Mouse (Mus musculus) induced T-regulatory cell, adult 2 months (primary cell): Measurements from ENCODE around the gene Psmc4.

Experiments
- DNase-seq: peaks from one replicate; pipeline ENCODE4 v3.0.0-alpha.2; 2012; ENCODE audit warnings: low read depth

Psmc4 gene

DNA sequence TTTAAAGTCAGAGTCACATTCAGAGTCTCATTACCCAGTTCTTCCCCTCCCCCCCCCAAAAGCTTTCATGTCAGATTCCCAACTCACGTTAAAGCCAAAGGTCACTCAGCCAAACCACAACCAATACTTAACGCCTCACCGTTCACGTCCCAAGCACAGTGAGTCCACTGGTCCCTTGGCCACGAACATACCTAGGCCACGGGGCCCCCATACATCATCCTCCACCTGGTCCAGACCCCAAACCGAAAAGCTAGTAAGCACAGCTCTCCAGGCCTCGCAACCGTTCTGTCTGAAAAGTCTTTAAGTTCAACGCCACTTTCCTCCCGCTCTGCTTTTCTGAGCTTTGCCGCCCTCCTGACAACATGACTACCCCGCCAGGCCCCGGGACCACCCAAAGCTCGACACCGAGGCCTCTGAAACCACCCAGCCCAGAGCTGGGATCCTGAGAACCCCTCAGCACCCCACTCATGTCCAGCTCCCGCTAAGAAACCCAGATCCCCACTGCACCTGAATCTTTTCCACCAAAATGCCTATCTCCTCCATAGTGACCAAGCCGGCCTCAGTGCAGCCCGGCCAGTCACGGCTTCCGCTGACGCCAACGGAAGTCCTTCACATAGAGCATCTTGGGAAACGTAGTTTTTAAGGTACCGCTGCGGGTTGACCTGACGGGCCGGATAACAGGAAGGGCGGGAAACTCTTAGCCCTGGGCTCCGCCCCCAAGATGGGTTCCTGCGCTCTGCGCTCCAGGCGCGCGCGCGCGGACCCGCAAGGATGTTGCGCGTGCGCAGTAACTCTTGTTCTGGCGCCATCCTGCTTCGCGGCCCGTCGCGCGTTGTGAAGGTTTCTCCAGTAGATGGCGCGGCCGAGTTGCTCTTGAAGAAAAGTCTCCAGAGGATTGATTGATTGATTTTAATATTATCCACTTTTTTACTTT lies at the start of gene Psmc4:
Gene Psmc4, minus strand, starts transcription at position 626 of the 934 bp plus-strand sequence.
- peak; percentile 100 for DNase-seq

GRCm38 (mm10) chr7:28099101-28099500 lies 49.2 kb upstream of the Psmc4 start:
- DNase-seq: no peak

- no peak for DNase-seq
Measured at GRCm38 (mm10) chr7:28093541-28093940, 43.6 kb upstream of the Psmc4 start.

GRCm38 (mm10) chr7:28086236-28086635 lies 36.3 kb upstream of the Psmc4 start:
- DNase-seq: no peak

- DNase-seq: no peak
Measured at GRCm38 (mm10) chr7:28084215-28084614, 34.3 kb upstream of the Psmc4 start.

GRCm38 (mm10) chr7:28070531-28071298 lies 20.8 kb upstream of the Psmc4 start, which contains the start of gene Fcgbp:
Gene Fcgbp (plus strand): TSS chr7:28071236.
- DNase-seq: no peak

- no peak for DNase-seq
Measured at GRCm38 (mm10) chr7:28069546-28070172, 19.8 kb upstream of the Psmc4 start.

- no peak for DNase-seq
Measured at GRCm38 (mm10) chr7:28068661-28069060, 18.8 kb upstream of the Psmc4 start.

DNA sequence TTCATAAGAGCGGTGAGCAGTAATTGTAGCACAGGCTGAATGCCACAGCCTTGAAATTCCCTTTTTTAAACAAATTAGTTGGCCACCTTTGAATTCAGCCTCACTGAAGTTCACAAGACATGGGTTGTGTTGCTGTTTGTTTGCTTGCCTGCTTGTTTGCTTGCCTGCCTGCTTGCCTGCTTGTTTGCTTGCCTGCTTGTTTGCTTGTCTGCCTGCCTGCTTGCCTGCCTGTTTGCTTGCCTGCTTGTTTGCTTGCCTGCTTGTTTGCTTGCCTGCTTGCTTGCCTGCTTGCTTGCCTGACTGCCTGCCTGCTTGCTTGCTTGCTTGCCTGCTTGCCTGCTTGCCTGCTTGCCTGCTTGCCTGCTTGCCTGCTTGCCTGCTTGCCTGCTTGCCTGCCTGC lies 10.1 kb upstream of the Psmc4 start:
- DNase-seq: no peak

DNA sequence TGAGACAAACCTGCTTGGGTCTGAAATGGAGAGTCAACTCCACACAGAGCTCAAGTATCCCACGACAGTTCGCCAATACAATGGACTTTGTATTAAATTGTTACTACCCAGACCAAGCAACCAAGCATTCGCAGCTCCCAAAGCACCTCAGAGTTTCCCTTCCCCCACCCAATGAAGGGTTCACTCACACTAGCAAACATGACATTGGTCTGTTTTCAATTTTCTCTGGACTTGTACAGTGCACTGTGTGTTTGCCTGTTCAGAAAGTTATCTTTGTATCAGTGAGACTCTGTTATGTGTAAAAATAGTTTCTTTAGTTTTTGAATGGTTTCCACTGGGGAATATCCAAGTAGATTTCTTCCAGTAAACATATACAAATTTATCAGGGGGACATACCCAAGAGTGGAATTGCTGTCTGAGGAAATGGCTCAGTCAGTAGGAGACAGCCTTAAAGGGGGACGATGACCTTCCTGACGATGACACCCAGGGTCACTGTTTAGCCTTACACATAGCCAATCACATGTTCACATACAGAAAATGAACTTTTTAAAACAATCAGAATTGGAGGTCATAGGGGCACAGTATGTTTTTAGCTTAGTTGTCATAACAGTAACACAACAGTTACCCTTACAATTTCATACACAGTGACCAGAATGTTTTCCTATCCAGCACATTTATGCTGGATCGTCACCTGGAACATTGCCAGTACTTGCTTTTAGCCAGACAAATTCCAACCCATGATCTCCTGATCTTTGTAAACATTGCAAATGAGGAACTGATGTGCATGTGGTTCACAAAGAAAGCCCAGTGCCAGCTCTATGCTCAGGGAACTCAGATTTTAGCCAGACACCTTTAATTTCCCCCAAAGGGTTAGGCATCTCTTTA lies 3.4 kb upstream of the Psmc4 start:
- no peak for DNase-seq

DNA sequence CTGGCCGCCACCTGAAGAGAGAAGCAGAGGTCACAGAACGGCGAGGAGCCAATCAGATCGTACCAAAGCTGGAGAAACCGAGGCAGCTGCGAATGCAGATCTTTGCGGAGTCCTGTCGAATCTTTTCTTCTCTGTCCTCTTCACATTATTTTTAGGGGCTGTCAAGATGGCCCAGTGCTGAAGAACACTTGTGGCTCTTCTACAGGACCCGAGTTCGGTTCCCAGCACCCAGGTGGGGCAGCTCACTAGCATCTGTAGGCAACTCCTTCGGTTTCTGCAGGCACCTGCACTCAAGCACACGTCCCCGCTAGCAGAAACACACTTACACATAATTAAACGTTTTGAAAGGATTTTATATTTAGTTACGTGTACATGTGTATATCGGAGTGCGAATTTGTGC lies 683 bp upstream of the Psmc4 start:
- DNase-seq: no peak

- DNase-seq: no peak
Measured at GRCm38 (mm10) chr7:28044524-28044923, 5.4 kb downstream of the Psmc4 start.

- no peak for DNase-seq
Measured at GRCm38 (mm10) chr7:28014445-28014810, 35.5 kb downstream of the Psmc4 start.

DNA sequence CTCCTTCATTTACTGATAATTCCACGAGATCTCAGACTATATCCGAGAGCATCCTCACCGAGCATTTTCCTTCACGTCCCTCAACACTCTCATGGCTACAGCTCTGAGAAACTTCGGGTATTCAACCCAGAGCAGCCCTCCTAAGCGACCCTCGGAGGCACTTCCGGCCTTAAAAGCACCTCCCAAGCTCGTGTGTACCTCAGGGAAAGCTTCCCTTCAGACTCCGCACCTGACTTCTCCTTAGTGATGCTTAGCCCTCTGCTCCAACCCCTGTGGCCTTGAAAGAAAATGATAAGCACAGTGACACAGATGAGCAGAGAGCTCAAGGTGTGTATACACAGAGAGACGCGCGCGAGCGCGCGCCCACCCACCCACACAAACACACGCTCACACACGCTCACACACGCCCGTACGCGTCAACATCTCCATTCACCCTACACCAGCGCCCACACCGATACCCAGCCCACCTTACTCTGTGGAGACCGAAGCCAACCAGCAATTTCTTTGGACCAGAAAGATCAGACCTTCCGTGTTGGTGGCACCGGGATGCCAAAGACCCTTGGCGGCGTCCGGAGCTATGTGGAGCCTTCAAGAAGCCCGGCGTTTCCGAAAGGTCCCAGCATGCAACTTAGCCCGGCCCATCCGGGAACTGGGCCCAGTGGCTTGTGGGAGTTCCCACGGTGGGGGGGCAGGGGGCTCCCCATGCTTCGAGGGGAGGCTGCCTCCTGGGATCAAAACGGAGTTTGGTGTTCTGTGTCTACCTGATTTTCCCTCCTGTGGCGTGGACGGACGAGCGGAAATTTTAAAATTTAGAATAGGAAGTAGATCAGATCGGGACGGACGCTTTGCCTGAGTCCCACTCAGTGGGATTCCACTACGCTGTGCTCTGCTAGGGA lies 36.1 kb downstream of the Psmc4 start, which contains the start of gene Zfp850:
Gene Zfp850, minus strand, starts transcription at position 567 of the 896 bp plus-strand sequence.
- DNase-seq: peak; percentile 82

DNA sequence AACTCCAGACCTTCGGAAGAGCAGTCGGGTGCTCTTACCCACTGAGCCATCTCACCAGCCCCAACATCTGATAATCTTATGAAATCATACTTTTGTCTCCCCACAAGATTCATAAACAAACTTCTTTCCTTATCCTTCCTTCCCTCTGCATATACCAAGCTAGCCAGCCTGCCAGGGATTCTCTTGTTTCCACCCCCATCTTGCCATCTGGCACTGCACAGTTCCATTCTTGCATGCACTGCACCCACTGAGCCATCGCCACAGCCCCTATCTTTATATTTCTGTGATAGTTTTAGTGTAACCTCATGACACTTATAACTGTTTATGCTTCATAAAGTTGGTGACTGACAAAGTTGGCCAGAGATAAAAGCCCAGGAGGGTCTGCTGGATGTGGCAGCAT lies 39.6 kb downstream of the Psmc4 start:
- DNase-seq: no peak
